Mouse (Mus musculus): ENCODE measurements around the gene 4930426L09Rik. TPM values are rescaled to one million over a fixed set of nuclear protein-coding genes. Genes with fewer than 3 reads are reported as not detected.

Gene 4930426L09Rik
- total RNA-seq, 1 experiment, result 0.18 TPM

GRCm38 (mm10) chr2:18958044-18958443, 40.1 kb upstream of the 4930426L09Rik start:
- Histone ChIP-seq H3K9me3 (ENCODE audit: control insufficient read depth, insufficient read depth, low read depth, low read length) (no peaks in the 10 kb centered on the region), H3K36me3 (ENCODE audit: control insufficient read depth, insufficient read depth, low read length, poor library complexity, severe bottlenecking) (no peaks in the 10 kb centered on the region), H3K9ac (ENCODE audit: insufficient read depth, low read depth, low read length, poor library complexity, severe bottlenecking) (no peak overlapping the region), H3K4me1 (ENCODE audit: control insufficient read depth in 2 of 2, insufficient read depth in 2 of 2, low read length in 2 of 2, poor library complexity in 1 of 2) (peaks cover 0 to 2% of the 10 kb centered on the region in 2 experiments; a peak in 1 of 4 replicates), H3K4me3 (ENCODE audit: insufficient read depth in 1 of 2, low read depth in 1 of 2, low read length in 2 of 2, poor library complexity in 1 of 2, severe bottlenecking in 1 of 2) (no peak overlapping the region), H3K27ac (ENCODE audit: insufficient read depth, low read depth, low read length, poor library complexity, severe bottlenecking) (no peak overlapping the region)
- DNase-seq (ENCODE audit: low read depth, low spot score), result no peak
- in situ Hi-C loops (cut with MboI; ENCODE audit: low sequenced_read_pairs in 2 of 2, unreplicated experiment in 2 of 2), result no loop called here
- TF ChIP-seq ZNF384 (IDR thresholded peaks at IDR 0.05; ENCODE audit: low read depth, low read length) (no peak), ZC3H11A (IDR thresholded peaks at IDR 0.05; ENCODE audit: borderline replicate concordance, low read depth, low read length) (no peak)

GRCm38 (mm10) chr2:18958501-18958900, 39.6 kb upstream of the 4930426L09Rik start:
- Histone ChIP-seq H3K9me3 (ENCODE audit: control insufficient read depth, insufficient read depth, low read depth, low read length) (no peaks in the 10 kb centered on the region), H3K36me3 (ENCODE audit: control insufficient read depth, insufficient read depth, low read length, poor library complexity, severe bottlenecking) (no peaks in the 10 kb centered on the region), H3K4me1 (ENCODE audit: control insufficient read depth in 2 of 2, insufficient read depth in 2 of 2, low read length in 2 of 2, poor library complexity in 1 of 2) (peaks cover 0 to 5% of the 10 kb centered on the region in 2 experiments; a peak in 1 of 4 replicates), H3K4me3 (ENCODE audit: insufficient read depth in 1 of 2, low read depth in 1 of 2, low read length in 2 of 2, poor library complexity in 1 of 2, severe bottlenecking in 1 of 2) (no peak overlapping the region), H3K9ac (ENCODE audit: insufficient read depth, low read depth, low read length, poor library complexity, severe bottlenecking) (no peak overlapping the region), H3K27ac (ENCODE audit: insufficient read depth, low read depth, low read length, poor library complexity, severe bottlenecking) (no peak overlapping the region)
- TF ChIP-seq HCFC1 (IDR thresholded peaks at IDR 0.05; ENCODE audit: borderline replicate concordance, insufficient read depth, low read length) (no peak), CHD2 (IDR thresholded peaks at IDR 0.05; ENCODE audit: low read depth, low read length) (no peak), ZNF384 (IDR thresholded peaks at IDR 0.05; ENCODE audit: low read depth, low read length) (no peak), ZC3H11A (IDR thresholded peaks at IDR 0.05; ENCODE audit: borderline replicate concordance, low read depth, low read length) (no peak), MAFK (IDR thresholded peaks at IDR 0.05; ENCODE audit: insufficient read depth, low read depth, low read length) (no peak)
- DNase-seq (ENCODE audit: low read depth, low spot score), result no peak
- in situ Hi-C loops (cut with MboI; ENCODE audit: low sequenced_read_pairs in 2 of 2, unreplicated experiment in 2 of 2), result no loop called here

DNA sequence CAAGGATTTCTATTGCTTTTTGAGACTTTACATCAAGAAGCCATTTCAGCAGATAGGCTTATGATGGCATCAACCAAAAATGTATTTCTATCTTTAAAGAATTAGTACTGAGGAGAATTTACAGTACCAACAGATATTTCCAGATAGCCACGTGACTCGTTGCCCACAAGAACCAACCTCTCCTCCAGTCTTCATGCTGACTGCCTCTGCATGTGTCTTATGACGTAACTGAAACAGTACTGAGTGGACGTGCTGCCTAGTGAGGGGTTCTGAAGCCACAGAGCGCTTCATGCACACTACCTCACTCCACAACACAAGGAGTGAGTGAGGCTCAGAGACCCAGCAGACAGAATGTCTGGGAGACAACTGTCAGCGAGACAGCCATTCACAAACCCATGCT, 39.1 kb upstream of the 4930426L09Rik start:
- no peaks in the 10 kb centered on the region for H3K36me3 ChIP-seq (ENCODE audit: control insufficient read depth, insufficient read depth, low read length, poor library complexity, severe bottlenecking)
- no peak overlapping the region for H3K27ac ChIP-seq (ENCODE audit: insufficient read depth, low read depth, low read length, poor library complexity, severe bottlenecking)
- no peak overlapping the region for H3K4me3 ChIP-seq (ENCODE audit: insufficient read depth in 1 of 2, low read depth in 1 of 2, low read length in 2 of 2, poor library complexity in 1 of 2, severe bottlenecking in 1 of 2)
- H3K9ac ChIP-seq (ENCODE audit: insufficient read depth, low read depth, low read length, poor library complexity, severe bottlenecking), result no peak overlapping the region
- H3K9me3 ChIP-seq (ENCODE audit: control insufficient read depth, insufficient read depth, low read depth, low read length), result no peaks in the 10 kb centered on the region
- peaks cover 0 to 5% of the 10 kb centered on the region in 2 experiments; a peak in 1 of 4 replicates for H3K4me1 ChIP-seq (ENCODE audit: control insufficient read depth in 2 of 2, insufficient read depth in 2 of 2, low read length in 2 of 2, poor library complexity in 1 of 2)
- TF ChIP-seq CHD2 (IDR thresholded peaks at IDR 0.05; ENCODE audit: low read depth, low read length) (no peak), ZNF384 (IDR thresholded peaks at IDR 0.05; ENCODE audit: low read depth, low read length) (no peak), ZC3H11A (IDR thresholded peaks at IDR 0.05; ENCODE audit: borderline replicate concordance, low read depth, low read length) (no peak), MAFK (IDR thresholded peaks at IDR 0.05; ENCODE audit: insufficient read depth, low read depth, low read length) (no peak), HCFC1 (IDR thresholded peaks at IDR 0.05; ENCODE audit: borderline replicate concordance, insufficient read depth, low read length) (no peak)
- DNase-seq (ENCODE audit: low read depth, low spot score), result no peak
- in situ Hi-C loops (cut with MboI; ENCODE audit: low sequenced_read_pairs in 2 of 2, unreplicated experiment in 2 of 2), result no loop called here

- Histone ChIP-seq H3K9me3 (ENCODE audit: control insufficient read depth, insufficient read depth, low read depth, low read length) (no peaks in the 10 kb centered on the region), H3K4me1 (ENCODE audit: control insufficient read depth in 2 of 2, insufficient read depth in 2 of 2, low read length in 2 of 2, poor library complexity in 1 of 2) (peaks cover 0 to 5% of the 10 kb centered on the region in 2 experiments; a peak in 1 of 4 replicates), H3K27ac (ENCODE audit: insufficient read depth, low read depth, low read length, poor library complexity, severe bottlenecking) (no peak overlapping the region; the same call in 1 of the 2 replicates), H3K4me3 (ENCODE audit: insufficient read depth in 1 of 2, low read depth in 1 of 2, low read length in 2 of 2, poor library complexity in 1 of 2, severe bottlenecking in 1 of 2) (no peak overlapping the region), H3K9ac (ENCODE audit: insufficient read depth, low read depth, low read length, poor library complexity, severe bottlenecking) (no peak overlapping the region), H3K36me3 (ENCODE audit: control insufficient read depth, insufficient read depth, low read length, poor library complexity, severe bottlenecking) (no peaks in the 10 kb centered on the region)
- TF ChIP-seq MAFK (IDR thresholded peaks at IDR 0.05; ENCODE audit: insufficient read depth, low read depth, low read length) (no peak), HCFC1 (IDR thresholded peaks at IDR 0.05; ENCODE audit: borderline replicate concordance, insufficient read depth, low read length) (no peak), ZC3H11A (IDR thresholded peaks at IDR 0.05; ENCODE audit: borderline replicate concordance, low read depth, low read length) (no peak), ZNF384 (IDR thresholded peaks at IDR 0.05; ENCODE audit: low read depth, low read length) (no peak), CHD2 (IDR thresholded peaks at IDR 0.05; ENCODE audit: low read depth, low read length) (no peak)
- DNase-seq (ENCODE audit: low read depth, low spot score), result no peak
- in situ Hi-C loops (cut with MboI; ENCODE audit: low sequenced_read_pairs in 2 of 2, unreplicated experiment in 2 of 2), result no loop called here
These were observed 38.6 kb upstream of the 4930426L09Rik start for GRCm38 (mm10) chr2:18959558-18959957.

Measured in ES-E14 (cell line).